Mouse (Mus musculus): ENCODE data around the gene Hspa12b.

Hspa12b gene

GRCm38 (mm10) chr2:131148353-131149253, 21.5 kb downstream of the Hspa12b start:
- no peak for DNase-seq (ENCODE audit: low spot score in 2 of 2)

GRCm38 (mm10) chr2:131149254-131149578, 22.1 kb downstream of the Hspa12b start:
- DNase-seq (ENCODE audit: low spot score in 2 of 2) = no peak

GRCm38 (mm10) chr2:131152166-131152730, 25.2 kb downstream of the Hspa12b start:
- DNase-seq (ENCODE audit: low spot score in 2 of 2) = no peak

GRCm38 (mm10) chr2:131154036-131154435, 27.0 kb downstream of the Hspa12b start:
- no peak for DNase-seq (ENCODE audit: low spot score in 2 of 2)

DNA sequence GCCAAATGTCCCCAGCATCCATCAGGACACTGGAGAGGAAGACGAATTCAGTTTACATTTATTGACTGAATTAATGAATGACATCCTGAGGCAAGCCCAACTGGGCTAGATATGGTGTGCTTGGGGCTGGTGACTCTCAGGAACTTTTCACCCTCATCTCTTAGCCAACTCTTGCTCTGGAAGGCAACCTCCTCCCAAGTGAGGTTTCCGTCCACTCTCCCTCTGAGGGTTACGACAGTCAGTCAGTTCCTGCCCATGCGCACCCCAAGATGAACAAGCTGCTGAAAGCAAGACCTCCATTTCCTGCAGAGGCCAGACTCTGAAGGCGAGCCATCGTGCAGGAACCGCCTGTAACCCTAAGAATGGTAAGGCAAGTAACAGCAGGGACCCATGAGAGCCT, 29.9 kb downstream of the Hspa12b start:
- DNase-seq (ENCODE audit: low spot score in 2 of 2) = no peak

DNA sequence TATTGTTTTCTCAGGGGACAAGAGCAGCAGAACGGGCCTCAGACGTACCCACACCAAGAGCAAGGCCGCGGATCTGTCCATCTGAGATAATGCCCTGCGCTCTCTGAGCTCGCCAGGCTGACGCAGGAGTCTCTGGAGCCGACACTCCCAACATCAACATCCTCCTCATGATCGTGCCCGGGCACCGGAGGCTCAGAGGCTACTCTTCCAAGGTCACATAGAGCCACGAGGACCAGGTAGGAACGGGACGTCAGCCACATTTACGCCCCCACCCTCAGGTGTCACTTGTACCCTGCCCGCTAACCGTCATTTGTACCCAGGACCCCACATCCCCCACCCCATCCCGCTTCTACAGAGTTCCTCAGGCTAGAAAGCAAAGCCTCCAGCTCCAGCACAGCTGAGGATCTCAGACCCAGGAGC, 32.4 kb downstream of the Hspa12b start:
- DNase-seq (ENCODE audit: low spot score in 2 of 2) = peak in 1 of 2 experiments; percentile 33

GRCm38 (mm10) chr2:131159938-131160581, 33.0 kb downstream of the Hspa12b start, which contains the start of gene 1700037H04Rik:
Gene 1700037H04Rik, minus strand, starts transcription at chr2:131160081.
- peak; percentile 95 to 98 for DNase-seq (ENCODE audit: low spot score in 2 of 2)

GRCm38 (mm10) chr2:131160671-131161111, 33.6 kb downstream of the Hspa12b start:
- DNase-seq (ENCODE audit: low spot score in 2 of 2) = peak; percentile 30 to 39

- no peak for DNase-seq (ENCODE audit: low spot score in 2 of 2)
Measured at GRCm38 (mm10) chr2:131163924-131164323, 36.8 kb downstream of the Hspa12b start.

GRCm38 (mm10) chr2:131166172-131166571, 39.1 kb downstream of the Hspa12b start:
- DNase-seq (ENCODE audit: low spot score in 2 of 2) = no peak

GRCm38 (mm10) chr2:131167984-131168383, 40.9 kb downstream of the Hspa12b start:
- no peak for DNase-seq (ENCODE audit: low spot score in 2 of 2)

DNA sequence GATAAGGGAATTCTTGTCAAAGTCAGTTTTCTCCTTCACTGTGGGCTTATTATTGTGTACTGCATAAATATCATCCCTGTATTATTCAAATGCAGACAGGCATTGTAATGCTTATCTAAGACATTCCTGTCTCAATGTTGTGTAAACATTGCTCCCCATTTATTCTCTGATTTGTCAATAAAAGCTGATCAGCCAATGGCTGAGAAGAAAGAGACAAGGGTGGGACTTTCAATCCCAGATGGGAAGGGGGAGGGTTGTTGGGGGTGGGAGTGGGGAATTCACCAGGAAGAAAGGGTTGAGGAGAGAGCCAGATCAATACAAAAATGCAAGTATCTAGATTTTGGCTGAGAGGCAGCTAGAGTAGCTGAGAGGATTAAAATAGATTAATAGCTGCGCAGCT, 41.8 kb downstream of the Hspa12b start:
- no peak for DNase-seq (ENCODE audit: low spot score in 2 of 2)

DNA sequence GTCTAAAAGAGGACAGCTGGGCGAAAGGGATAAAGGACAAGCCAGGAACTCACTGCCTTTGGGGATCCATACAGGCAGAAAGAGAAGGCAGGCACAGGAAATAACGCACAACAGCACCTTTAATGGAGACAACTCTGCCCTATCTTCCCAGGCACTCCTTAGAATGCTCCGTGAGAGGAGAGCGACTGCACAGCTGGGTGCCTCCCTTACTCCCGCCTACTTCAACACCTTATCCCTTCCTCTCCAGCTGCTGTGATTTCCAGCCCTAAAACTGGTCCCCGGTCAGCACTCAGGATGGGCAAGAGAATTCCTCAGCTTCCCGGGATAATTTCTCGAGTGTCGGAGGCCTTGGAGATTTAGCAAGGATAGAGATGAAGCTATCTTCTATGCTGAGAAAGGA, 43.9 kb downstream of the Hspa12b start:
- DNase-seq (ENCODE audit: low spot score in 2 of 2) = no peak

GRCm38 (mm10) chr2:131171401-131172104, 44.5 kb downstream of the Hspa12b start:
- DNase-seq (ENCODE audit: low spot score in 2 of 2) = peak; percentile 65 to 74

DNA sequence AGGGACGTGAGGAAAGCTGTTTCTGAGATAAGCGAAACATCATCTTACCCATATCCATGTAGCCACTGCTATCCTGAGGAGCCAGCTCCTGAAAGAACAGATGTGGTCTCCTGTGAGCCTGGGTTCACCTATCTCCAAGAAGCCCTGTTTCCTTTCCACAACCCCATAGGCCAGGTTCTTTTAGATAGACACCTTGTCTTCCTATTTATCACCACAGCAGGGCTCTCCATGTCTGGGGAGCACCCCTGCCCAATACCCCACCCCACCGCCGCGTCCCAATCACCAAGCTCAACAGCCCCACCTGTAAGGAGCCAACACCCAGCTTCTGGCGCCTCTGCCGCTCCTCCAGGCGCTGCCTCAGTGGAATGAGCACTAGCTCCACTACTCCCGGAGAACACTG, 45.2 kb downstream of the Hspa12b start:
- no peak for DNase-seq (ENCODE audit: low spot score in 2 of 2)

DNA sequence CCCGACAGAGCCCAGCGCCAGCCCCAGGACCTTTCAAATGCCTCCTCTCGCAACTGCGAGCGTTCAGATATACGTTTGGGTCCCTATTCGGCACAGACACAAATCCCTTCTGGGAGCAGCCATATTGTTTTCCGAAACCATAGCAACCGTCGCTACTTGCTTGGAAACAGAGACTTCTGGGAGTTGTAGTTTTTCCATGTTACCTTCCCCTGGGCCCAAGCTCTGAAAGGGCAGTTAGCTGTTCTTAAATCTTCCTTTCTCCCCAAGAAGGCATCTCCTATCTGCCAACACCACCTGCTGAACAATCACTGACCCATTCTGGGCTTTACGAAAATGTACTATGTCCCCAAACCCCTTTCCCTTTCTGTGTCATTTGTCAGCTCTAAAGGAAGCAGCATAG, 47.6 kb downstream of the Hspa12b start:
- peak; percentile 75 to 82 for DNase-seq (ENCODE audit: low spot score in 2 of 2)

DNA sequence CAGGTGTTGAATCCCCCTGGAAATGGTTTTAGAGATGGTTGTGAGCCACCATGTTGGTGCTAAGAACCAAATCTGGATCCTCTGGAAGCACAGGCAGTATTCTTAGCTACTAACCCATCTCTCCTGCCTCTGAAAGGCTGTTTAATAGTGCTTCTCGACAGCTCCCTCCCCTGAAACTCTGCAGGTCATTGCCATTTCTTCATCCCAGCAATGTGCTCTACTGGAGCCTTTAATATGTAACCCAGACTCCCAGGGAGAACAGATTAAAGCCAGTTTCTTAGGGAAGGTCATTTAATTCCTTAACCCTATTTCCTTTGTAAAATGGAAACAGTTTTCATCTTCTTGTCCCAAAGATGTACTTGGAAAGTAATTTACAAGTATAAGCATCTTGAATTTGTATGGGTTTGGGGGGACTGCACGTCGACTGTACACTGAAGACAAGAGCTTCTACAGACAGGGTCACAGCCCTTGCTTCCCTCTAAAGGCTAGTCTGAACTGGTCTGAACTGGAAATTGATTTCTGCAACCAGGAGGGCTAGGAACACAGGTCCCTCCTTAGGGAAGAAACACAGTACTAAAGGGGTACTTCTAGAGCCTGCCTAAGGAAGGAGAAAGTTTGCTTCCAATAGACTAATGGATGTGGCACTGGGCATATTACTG, 48.3 kb downstream of the Hspa12b start:
- no peak for DNase-seq (ENCODE audit: low spot score in 2 of 2)

DNA sequence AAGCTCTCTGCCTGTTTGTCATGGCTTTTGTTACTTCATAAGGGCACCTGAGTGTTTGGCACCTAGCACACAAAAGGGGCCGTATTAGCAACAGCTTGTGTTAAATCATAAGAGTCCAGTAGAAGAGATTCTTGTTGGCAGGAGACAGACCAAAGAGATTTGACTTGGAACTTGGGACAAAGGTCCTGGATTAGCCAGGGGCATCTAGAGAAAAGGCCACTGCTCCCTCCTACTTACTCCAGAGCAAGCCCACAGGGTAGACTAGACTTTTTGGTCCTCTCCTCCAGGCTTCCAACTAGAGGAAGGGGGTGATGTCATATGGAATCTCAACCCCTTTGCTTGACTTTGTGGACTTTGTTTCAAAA, 48.8 kb downstream of the Hspa12b start:
- no peak for DNase-seq (ENCODE audit: low spot score in 2 of 2)

- no peak for DNase-seq (ENCODE audit: low spot score in 2 of 2)
Measured at GRCm38 (mm10) chr2:131176491-131176890, 49.4 kb downstream of the Hspa12b start.

DNA sequence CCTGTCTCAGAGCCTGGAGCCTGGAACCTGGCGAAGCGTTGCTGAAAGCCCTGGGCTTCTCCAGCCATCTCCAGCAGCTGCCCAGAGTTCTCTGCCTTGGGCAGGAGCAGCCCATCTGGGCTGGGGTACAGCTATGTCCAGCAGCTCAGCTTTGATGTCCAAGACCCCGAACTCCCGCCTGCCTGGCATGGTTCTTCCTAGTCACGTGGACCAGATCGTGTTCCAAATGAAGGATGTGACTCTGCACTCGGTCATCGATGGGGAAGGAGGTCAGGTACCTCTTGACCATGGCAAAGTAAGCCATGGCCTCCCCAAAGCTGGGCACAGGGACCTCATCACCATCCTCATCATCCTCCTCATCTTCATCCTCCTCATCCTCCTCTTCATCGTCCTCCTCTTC, 50.9 kb downstream of the Hspa12b start:
- DNase-seq (ENCODE audit: low spot score in 2 of 2) = no peak

GRCm38 (mm10) chr2:131178828-131179245, 51.8 kb downstream of the Hspa12b start:
- no peak for DNase-seq (ENCODE audit: low spot score in 2 of 2)
